Mouse (Mus musculus): ENCODE measurements around the gene Krtap4-7. TPM values are rescaled to one million over a fixed set of nuclear protein-coding genes. Genes with fewer than 3 reads are reported as not detected.
"Not testable (repeated sequence)": the region's sequence is repeated elsewhere in the genome, so short reads cannot be mapped to it uniquely, and the experiment has no call there.

Krtap4-7 gene
- total RNA-seq, 4 experiments from 2014 or later = not detected

GRCm38 (mm10) chr11:99603208-99603607 lies 40.7 kb downstream of the Krtap4-7 start, which contains the start of gene Gm11938:
Gene Gm11938, minus strand, starts transcription at chr11:99603308.
- DNase-seq (ENCODE audit: low spot score in 2 of 2) = not testable (repeated sequence)

GRCm38 (mm10) chr11:99597742-99598141 lies 46.1 kb downstream of the Krtap4-7 start, which contains the start of gene Krtap9-3:
Gene Krtap9-3, minus strand, starts transcription at chr11:99598105.
- not testable (repeated sequence) for DNase-seq (ENCODE audit: low spot score in 2 of 2)

Other genes starting within 250 kb of the Krtap4-7 start
- 1 to 10 TPM in 3 of 4 experiments, under 1 TPM in 1; 0.85 to 1.7 (median 1.5) TPM for gene Krt12, start 221.8 kb downstream of the Krtap4-7 start, total RNA-seq (2022)
- not detected for gene Krt20, start 205.9 kb downstream of the Krtap4-7 start, total RNA-seq (2022)
- gene Krt23, start 151.0 kb downstream of the Krtap4-7 start, total RNA-seq (2022) = not detected
- gene Krt39, start 122.8 kb downstream of the Krtap4-7 start, total RNA-seq (2022) = not detected
- not detected for gene Krt40, start 100.9 kb downstream of the Krtap4-7 start, total RNA-seq (2022)
- gene Krtap3-3, start 93.2 kb downstream of the Krtap4-7 start, total RNA-seq (2022) = not detected
- not detected for gene Krtap3-2, start 87.2 kb downstream of the Krtap4-7 start, total RNA-seq (2022)
- gene Gm11939, start 84.6 kb downstream of the Krtap4-7 start, total RNA-seq (2022) = not detected
- gene Krtap3-1, start 77.5 kb downstream of the Krtap4-7 start, total RNA-seq (2022) = not detected
- not detected for gene Krtap1-5, start 63.1 kb downstream of the Krtap4-7 start, total RNA-seq (2022)
- not detected for gene Krtap1-4, start 60.4 kb downstream of the Krtap4-7 start, total RNA-seq (2022)
- not detected for gene Krtap1-3, start 52.8 kb downstream of the Krtap4-7 start, total RNA-seq (2022)
- gene Krtap9-3, start 46.0 kb downstream of the Krtap4-7 start, total RNA-seq (2022) = not detected
- not detected for gene Gm11938, start 40.8 kb downstream of the Krtap4-7 start, total RNA-seq (2022)
- gene Gm11937, start 33.9 kb downstream of the Krtap4-7 start, total RNA-seq (2022) = not detected
- not detected for gene Krtap2-4, start 29.2 kb downstream of the Krtap4-7 start, total RNA-seq (2022)
- not detected for gene Gm11562, start 23.7 kb downstream of the Krtap4-7 start, total RNA-seq (2022)
- not detected for gene Krtap4-1, start 15.9 kb downstream of the Krtap4-7 start, total RNA-seq (2022)
- gene Krtap4-2, start 9.0 kb downstream of the Krtap4-7 start, total RNA-seq (2022) = not detected
- not detected for gene Gm11555, start 6.1 kb upstream of the Krtap4-7 start, total RNA-seq (2022)
- gene Gm11563, start 14.9 kb upstream of the Krtap4-7 start, total RNA-seq (2022) = not detected
- not detected for gene Krtap4-6, start 21.9 kb upstream of the Krtap4-7 start, total RNA-seq (2022)
- gene Gm14190, start 46.7 kb upstream of the Krtap4-7 start, total RNA-seq (2022) = not detected
- gene Gm14180, start 90.2 kb upstream of the Krtap4-7 start, total RNA-seq (2022) = not detected
- gene Gm11595, start 128.8 kb upstream of the Krtap4-7 start, total RNA-seq (2022) = not detected
- gene Krtap4-8, start 136.6 kb upstream of the Krtap4-7 start, total RNA-seq (2022) = not detected
- not detected for gene Krtap4-9, start 141.1 kb upstream of the Krtap4-7 start, total RNA-seq (2022)
- gene Gm11596, start 149.4 kb upstream of the Krtap4-7 start, total RNA-seq (2022) = not detected
- not detected for gene Gm11569, start 154.8 kb upstream of the Krtap4-7 start, total RNA-seq (2022)
- not detected for gene Gm11554, start 160.4 kb upstream of the Krtap4-7 start, total RNA-seq (2022)
- gene Krtap4-13, start 165.8 kb upstream of the Krtap4-7 start, total RNA-seq (2022) = not detected
- not detected for gene Gm11564, start 171.6 kb upstream of the Krtap4-7 start, total RNA-seq (2022)
- gene 2300003K06Rik, start 194.0 kb upstream of the Krtap4-7 start, total RNA-seq (2022) = not detected
- not detected for gene Krtap4-16, start 207.5 kb upstream of the Krtap4-7 start, total RNA-seq (2022)
- gene Gm11568, start 213.8 kb upstream of the Krtap4-7 start, total RNA-seq (2022) = not detected
- not detected for gene Gm11559, start 220.4 kb upstream of the Krtap4-7 start, total RNA-seq (2022)
- not detected for gene Krtap9-1, start 229.3 kb upstream of the Krtap4-7 start, total RNA-seq (2022)
- not detected for gene Gm11567, start 235.1 kb upstream of the Krtap4-7 start, total RNA-seq (2022)

All from layer of hippocampus, adult 8-10 months (tissue).